Mouse (Mus musculus) ovary, adult 2 months (tissue): ENCODE results near the gene Pum2. TPM values are rescaled to one million over a fixed set of nuclear protein-coding genes. Genes with fewer than 3 reads are reported as not detected.

Experiments used
- polyA plus RNA-seq: library from polyadenylated mRNA; depleted of rRNA; stranded (reverse); fragments of >200 nt; gene quantifications from 2 replicates; pipeline ENCODE4 v1.2.3, GENCODE M21; 2012; rRNA removed

Pum2 gene
- polyA plus RNA-seq: 55.8 and 77.2 TPM in 2 replicates

GRCm38 (mm10) chr12:8673974-8674306, at the start of gene Pum2:
Pum2 (plus strand) TSS chr12:8674134.

GRCm38 (mm10) chr12:8770946-8771843, 97.3 kb downstream of the Pum2 start, which contains the start of gene Sdc1:
Sdc1 (plus strand) TSS chr12:8771323.

Other genes with a start within 250 kb of the Pum2 start
- gene Rhob, start 174.1 kb upstream of the Pum2 start, polyA plus RNA-seq: 439 and 540 TPM in 2 replicates
- gene Slc7a15, start 75.1 kb upstream of the Pum2 start, polyA plus RNA-seq: 0.17 and 0.38 TPM in 2 replicates
- gene Sdc1, start 97.2 kb downstream of the Pum2 start, polyA plus RNA-seq: 226 and 233 TPM in 2 replicates
- gene Laptm4a, start 247.5 kb downstream of the Pum2 start, polyA plus RNA-seq: 278 and 306 TPM in 2 replicates